Mouse (Mus musculus): ENCODE results near the gene Lce1a1.
"Not testable (repeated sequence)": the region's sequence is repeated elsewhere in the genome, so short reads cannot be mapped to it uniquely, and the experiment has no call there.

Gene Lce1a1

DNA sequence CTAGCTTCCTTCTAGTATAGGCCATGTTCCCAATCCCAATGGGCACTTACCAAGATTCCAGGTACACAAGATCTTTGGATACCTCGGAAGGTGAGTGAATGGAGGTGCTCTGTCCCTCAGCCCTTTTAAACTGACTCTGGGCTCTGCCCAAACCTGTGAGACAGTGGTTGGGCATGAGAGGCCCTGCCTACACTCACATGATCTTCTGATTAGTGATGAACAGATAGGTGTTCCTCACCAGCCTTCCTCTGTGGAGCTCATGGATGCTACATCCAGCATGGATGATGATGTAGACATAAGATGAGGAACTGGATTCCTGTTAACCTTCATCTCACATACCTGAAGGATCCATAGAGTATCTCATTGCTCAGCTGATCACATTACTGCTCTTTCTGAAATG lies at the start of gene Lce1a1:
Gene Lce1a1, minus strand, starts transcription at position 101 of the 400 bp plus-strand sequence.
- DNase-seq (ENCODE audit: low read depth), result no peak

DNA sequence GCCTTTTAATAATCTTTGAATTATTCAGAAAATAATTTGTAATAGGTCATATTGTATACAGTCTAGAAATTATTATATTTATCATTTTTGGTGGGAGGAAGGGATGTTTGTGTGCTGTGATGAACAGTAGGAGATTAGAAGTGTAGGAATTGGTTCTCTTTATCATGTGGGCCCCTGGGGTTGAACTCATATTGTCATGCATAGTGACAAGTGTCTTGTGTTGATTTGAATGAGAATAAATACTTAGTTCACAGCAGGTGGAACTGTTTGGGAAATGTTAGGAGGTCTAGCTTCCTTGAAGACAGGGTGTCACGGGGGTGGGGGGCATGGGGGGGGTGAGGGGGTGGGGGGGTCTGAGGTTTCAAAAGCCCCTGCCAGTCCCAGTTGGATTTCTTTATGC lies 46.5 kb upstream of the Lce1a1 start:
- no peak for DNase-seq (ENCODE audit: low read depth)

DNA sequence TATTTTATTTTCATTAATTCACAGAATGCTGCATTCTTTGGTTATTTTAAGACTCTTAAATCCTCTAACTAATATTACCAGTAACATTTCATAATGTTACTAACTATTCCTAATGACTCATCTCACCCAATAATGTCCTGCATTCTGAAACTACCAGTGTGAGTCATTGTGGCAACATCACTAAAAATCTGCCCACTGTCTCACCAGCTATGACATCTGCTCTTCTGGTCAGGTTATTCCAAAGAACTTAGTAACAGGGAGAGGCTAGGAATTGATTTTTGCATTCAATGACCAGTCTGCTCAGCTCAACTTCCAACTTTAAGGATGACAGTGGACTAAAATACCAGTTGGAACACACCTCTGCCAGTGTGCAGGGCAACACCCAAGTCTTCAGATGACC lies 43.6 kb upstream of the Lce1a1 start:
- no peak for DNase-seq (ENCODE audit: low read depth)

DNA sequence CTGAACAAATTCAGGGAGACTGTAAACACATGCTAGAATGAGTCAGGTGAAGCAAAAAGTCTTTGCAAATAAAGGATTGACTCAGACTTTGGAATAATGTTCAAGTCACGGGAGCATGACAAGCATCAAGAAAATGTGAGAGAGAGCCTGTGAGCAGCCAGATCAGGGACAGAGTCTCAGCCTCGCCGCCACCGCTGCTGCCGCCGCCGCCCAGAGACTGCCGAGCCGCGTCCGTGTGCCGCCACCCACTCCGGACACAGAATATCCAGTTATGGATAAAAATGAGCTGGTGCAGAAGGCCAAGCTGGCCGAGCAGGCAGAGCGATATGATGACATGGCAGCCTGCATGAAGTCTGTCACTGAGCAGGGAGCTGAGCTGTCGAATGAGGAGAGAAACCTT lies 41.0 kb upstream of the Lce1a1 start:
- DNase-seq (ENCODE audit: low read depth), result not testable (repeated sequence)

DNA sequence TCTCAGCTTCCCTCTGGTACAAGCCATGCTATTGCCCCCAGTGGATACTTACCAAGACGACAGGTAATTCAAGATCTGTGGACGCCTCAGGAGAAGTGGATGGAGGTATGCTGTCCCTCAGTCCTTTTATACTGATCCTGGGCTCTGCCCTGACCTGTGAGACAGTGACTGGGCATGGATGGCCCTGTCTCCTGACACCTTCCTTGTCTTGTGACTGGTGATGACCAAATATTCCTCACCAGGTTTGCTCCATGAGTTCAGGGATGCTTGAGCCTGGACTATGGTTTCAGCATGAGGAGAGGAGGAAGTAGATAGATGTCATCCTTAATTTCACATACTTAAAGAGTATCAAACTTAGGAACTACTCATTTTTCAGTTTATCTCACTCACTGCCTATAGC lies 39.0 kb upstream of the Lce1a1 start, which contains the start of gene Lce1d:
Gene Lce1d, minus strand, starts transcription at position 101 of the 400 bp plus-strand sequence.
- no peak for DNase-seq (ENCODE audit: low read depth)

DNA sequence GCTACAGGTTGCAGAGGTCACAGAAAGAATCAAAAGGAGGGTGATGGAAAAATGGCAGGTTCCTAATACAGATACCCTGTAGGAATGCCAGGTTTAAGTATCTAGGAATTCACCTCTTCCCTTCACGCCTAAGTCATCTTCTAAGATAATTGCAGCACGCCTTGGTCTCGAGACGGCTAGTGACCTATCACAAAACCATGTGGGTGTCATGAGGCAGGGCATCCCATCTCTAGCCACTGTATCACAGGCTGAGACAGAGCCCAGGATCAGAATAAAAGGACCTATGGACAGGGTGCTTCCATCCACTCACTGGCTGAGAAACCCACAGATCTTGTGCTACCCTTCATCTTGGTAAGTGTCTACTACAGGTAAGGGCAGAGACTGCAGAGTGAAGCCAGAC lies 30.8 kb upstream of the Lce1a1 start, which contains the start of gene Lce1c:
Gene Lce1c, plus strand, starts transcription at position 301 of the 400 bp plus-strand sequence.
- no peak for DNase-seq (ENCODE audit: low read depth)

DNA sequence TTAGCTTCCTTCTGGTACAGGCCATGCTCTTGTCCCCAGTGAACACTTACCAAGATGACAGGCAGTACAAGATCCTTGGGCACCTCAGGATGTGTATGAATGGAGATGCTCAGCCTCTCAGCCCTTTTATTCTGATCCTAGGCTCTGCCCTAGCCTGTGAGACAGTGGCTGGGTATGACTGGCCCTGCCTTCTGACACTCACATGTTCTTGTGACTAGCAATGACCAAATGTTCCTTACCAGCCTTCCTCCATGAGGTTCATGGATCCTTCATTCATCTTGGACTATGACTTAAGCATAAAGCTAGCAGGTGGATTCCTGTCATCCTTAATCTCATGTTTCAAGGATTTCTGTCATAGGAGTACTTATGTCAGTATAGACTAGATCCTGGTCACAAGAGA lies 22.1 kb upstream of the Lce1a1 start, which contains the start of gene Lce1a2:
Gene Lce1a2, minus strand, starts transcription at position 101 of the 400 bp plus-strand sequence.
- DNase-seq (ENCODE audit: low read depth), result no peak

DNA sequence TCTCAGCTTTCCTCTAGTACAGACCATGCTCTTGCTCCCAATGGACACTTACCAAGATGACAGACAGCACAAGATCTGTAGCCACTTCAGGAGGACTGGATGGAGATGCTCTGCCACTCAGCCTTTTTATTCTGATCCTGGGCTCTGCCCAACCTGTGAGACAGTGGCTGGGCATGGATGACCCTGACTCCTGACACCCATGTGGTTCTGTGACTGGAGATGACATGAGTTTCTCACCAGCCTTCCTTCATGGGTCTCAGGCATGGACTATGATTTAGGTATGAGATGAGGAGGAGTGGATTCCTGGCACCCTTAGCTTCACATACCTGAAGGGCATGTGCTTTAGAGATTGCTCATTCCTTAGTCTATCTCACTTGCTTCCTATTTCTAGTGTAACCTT lies 8.7 kb upstream of the Lce1a1 start, which contains the start of gene Lce1b:
Gene Lce1b, minus strand, starts transcription at position 101 of the 400 bp plus-strand sequence.
- DNase-seq (ENCODE audit: low read depth), result no peak

DNA sequence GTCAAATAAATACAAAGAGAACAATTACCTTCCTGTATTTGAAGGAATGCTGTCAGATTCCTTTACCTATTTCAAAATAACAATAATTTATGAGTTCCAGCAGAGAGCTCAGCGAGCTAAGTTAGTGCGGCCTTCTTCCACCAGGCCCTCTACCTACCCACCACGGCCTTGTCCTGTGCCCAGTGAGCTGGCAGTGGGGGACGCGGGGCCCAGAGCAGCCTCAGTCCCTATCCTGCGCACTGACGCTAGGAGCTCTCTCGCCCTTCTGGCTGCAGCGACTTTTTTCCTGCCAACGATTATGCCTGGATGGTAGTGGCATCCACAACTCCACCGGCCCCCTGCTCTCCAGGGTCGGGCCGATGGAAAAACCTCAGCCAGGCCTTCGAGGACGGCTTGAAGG lies 8.3 kb downstream of the Lce1a1 start:
- DNase-seq (ENCODE audit: low read depth), result no peak

DNA sequence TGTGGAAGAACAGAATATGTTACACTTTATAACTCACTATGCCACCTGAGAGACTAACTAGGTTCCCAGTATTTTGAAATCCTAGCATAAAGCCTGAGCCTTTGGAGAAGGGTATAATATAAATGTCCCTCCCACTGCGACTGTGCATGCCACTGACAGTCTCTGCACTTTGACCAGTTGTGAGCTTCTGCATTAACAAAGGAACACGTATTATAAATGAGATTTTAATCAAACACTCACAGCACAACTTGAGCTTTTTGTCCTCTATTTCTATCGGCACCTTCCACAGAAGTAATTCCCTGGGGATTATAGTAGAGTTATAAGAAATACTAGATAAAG lies 9.5 kb downstream of the Lce1a1 start:
- no peak for DNase-seq (ENCODE audit: low read depth)

DNA sequence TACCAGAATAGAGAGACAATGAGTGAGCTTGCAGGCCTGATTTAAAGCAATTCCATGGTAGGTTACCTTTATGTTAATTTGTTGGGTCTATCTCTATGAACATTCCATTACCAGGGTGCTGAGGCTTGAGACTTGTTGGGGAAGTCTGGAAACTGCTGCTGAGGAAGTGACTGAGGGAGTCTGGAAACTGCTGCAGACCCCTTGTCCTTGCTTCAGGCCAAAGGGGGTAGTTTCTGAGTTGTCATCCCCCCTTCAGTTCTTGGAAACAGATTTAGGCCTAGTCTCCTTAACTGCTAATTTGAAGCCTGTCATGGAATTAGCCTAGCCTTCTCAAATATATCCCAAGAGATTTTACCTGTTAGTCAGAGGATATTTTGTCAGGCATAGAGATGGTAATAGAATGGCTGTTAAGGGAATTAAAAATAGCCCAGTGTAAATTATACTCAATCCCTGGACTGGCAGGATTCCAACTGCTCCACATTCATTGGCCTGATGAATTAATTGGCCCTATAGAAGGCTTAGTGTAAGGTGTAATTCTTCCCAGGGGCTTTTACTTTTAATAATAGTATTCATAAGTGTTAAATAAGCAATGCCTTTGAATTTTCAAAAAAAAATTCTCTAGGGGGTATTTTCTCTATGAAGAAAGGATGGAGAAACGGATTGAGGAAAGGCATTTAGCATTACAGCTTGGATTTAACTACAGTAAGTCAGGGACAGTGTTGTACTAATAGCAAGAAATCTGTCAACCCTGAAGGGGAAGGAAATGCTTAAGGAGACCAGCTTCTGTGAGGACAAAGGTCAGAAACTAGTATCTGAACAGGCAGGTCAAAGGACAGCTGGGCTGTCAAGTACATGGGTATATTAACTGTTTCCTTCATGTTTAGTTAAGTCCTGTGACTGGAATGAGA lies 10.1 kb downstream of the Lce1a1 start:
- no peak for DNase-seq (ENCODE audit: low read depth)

DNA sequence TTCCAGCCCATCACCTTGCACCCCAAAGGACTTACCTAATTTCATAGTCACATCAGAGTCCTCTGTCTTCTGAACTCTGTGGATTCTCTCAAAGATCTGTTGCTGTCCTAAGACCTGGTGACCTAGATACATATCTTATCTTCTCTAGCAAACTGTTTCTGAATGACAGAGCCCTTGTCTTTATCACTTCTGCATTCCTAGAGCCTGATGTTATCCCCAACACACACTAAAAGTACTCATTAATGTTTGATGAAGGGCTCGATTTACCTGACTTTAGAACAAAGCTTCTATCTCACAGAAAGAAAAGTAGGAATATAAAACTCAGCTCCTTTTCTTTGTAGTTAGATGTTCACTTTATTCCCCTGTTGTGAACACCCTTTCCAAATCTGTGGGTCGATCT lies 26.5 kb downstream of the Lce1a1 start, which contains the start of gene Lce6a:
Gene Lce6a, minus strand, starts transcription at position 101 of the 400 bp plus-strand sequence.
- no peak for DNase-seq (ENCODE audit: low read depth)

DNA sequence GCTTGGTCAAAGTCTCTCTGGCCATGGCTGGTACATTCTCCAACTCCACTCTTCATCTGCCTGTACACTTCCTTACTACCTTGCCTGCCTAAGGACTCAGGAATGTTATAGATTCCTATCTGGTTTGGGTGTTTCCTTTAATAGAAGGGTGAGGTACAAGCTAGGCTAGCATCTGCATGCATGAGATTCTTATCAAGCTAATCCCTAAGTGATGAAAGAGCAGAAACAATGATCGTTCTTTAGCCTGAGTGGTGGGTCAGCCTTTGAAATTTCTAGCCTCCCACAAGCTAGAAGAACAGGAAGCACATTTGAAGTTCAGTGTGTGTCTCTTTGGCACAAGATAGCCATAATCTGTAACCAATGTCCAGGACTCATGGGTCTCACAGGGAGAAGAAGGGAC lies 38.3 kb downstream of the Lce1a1 start:
- DNase-seq (ENCODE audit: low read depth), result no peak

DNA sequence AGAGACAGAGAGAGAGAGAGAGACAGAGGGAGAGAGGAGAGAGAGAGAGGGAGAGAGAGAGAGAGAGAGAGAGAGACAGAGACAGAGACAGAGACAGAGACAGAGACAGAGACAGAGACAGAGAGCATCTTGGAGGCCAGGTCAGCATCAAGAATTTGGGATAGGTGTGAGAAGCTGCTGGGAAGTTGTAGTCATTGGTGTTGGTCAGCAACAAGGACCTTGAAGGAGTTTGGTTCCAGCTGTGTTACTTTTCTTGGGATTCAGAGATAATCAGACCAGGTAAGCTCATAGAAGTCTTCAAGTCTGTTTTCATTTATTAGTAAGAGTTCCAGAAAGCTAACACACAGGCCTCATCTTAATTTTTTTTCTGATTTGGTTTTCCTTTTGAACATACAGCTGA lies 40.7 kb downstream of the Lce1a1 start, which contains the start of gene 2210017I01Rik:
Gene 2210017I01Rik, minus strand, starts transcription at position 101 of the 400 bp plus-strand sequence.
- no peak for DNase-seq (ENCODE audit: low read depth)

DNA sequence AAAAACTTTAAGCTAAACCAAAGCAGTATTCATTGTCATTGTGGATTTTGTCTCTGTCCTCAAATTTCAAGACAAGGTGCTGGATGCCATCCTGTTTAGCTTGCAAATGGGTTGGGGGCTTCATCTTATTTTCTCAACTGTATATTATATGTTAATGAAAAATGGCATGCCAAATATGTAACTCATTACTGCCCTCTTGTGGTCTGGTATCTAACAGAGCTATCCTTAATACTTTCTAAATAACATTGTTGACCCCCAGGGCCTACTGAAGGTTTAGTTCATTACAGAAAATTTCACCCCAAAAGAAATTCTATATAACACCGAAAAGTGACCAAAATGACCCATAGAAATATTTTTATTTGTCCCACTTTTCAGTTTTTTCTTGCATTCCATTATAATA lies 45.9 kb downstream of the Lce1a1 start:
- no peak for DNase-seq (ENCODE audit: low read depth)

DNA sequence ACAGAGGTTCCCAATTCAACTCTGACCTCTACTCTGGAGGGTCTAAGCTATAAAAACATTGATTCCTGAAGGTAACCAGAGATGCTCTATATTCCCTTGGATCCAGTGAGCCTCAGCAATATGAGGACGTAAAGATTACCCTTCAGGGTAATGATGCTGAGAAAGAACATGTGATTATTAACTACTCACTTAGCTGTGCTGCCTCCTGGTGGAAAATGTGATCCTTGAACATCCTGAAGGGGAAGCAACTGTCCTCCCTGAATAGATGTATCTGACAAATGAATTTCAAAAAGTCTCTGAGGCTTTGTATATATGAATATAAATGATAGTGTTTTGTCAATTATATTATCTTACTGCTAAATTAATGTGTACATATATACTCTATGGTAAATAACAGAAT lies 47.7 kb downstream of the Lce1a1 start:
- DNase-seq (ENCODE audit: low read depth), result no peak

DNA sequence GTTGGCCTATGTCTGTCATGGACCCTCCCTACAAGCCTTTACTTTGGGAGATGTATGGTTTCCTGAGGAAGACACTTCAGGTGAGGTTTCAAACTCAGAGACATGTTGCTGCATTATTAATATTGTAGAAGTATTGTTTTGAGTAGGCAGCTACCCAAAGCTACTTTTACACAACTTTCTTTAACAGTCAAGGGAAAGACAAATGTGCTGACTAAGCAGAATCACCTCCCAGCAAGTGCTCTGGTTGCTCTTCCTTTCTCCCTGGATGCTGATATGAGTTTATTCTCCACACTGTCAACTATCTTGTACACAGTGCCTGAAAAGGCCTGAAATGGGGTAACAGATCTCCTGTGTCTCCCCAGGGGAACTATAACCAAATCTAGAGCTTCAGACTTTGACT lies 48.1 kb downstream of the Lce1a1 start:
- DNase-seq (ENCODE audit: low read depth), result no peak

DNA sequence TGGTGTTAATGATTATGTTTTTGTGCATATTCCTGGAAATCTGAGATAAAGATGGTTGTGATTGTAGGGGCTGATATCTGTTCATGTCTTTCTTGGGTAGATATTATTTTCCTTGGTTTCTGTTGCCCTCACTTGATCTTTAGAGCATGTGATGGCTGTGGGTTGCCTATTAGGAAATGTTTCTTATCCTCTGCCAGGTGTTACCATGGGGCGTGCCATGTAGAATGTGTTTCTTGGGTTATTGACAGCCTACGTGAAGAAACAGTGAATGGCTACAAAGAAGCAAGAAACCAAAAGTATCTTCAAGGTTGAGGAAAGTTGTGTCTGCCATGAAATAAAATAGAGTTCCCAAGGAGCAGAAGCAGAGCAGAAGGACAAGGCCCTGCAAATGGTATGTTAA lies 49.7 kb downstream of the Lce1a1 start:
- no peak for DNase-seq (ENCODE audit: low read depth)
